Mouse (Mus musculus): ENCODE measurements around the gene Gm8439.
"Not testable (repeated sequence)": the region's sequence is repeated elsewhere in the genome, so short reads cannot be mapped to it uniquely, and the experiment has no call there.

The Gm8439 gene

DNA sequence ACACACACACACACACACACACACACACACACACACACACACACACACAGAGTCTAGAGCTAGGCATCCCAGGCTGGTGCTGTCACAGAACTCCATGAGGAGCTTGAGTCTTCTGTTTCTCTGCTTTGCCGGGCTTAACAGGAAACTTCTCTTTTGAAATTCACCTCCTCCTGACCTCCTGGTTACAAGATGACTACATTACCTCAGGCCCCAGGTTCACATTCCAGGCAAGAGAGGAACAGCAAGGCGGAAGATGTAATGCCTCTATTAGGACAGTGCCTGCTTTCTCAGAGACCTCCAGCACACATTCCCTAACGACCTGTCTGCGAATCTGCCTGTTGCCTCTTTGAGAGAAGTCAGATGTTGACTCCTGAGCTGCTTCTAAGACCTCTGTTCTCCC is at the start of gene Gm8439:
Gene Gm8439 (plus strand): TSS at position 301 of the 400 bp plus-strand sequence.
- no peak for DNase-seq (ENCODE audit: low spot score)

DNA sequence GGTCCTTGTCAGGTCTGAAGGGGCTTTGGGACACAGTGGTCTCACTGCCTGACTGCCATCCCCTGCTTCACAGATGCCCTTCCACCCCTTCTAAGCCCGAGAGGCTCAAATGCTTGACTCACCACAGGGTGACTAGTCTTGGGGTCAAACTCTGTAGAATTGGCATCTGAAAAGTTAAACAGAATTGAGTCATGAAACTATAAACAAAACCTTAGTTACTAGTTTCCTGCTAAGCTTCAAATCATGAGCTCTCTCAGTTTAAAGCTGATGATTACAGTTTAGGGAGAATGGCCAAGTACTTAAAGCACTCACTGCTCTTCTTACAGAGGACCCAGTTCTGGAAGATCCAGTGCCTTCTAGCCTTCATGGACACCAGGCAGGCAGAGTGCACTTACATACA is 43.6 kb upstream of the Gm8439 start:
- DNase-seq (ENCODE audit: low spot score) = no peak

DNA sequence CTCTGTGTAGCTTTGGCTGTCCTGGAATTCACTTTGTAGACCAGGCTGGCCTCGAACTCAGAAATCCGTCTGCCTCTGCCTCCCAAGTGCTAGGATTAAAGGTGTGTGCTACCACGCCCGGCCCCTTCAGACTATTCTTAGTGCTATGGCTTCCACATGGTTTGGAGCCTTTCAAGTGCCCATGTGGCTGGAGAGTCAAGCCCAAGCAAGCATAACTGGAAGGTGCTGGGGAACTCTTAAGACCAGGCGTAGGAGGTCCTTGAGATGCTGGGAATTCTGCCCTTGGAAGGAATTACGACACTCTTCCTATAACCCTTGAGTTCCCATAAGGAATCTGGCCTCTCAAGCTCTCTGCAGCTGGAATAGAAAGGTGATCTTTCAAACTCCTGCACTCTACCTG is 32.0 kb upstream of the Gm8439 start:
- DNase-seq (ENCODE audit: low spot score) = no peak

DNA sequence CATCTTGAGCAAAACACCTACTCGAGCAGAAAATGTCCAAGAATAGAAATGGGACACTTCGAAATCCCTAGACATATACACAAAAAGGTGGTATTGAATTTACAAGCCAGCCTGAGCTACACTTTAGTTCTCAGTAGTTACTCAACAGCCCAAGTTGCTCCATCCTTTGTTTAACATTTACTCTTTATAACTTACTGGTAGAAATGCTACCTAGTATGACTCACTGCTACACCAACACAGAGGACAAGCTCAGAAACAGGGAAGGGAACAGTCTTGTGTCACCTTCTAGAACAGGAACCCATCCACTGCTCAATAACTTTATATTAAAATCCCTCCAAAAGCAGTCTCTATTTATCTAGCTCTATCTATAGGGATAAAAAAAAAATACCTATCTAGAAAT is 22.8 kb upstream of the Gm8439 start:
- no peak for DNase-seq (ENCODE audit: low spot score)

DNA sequence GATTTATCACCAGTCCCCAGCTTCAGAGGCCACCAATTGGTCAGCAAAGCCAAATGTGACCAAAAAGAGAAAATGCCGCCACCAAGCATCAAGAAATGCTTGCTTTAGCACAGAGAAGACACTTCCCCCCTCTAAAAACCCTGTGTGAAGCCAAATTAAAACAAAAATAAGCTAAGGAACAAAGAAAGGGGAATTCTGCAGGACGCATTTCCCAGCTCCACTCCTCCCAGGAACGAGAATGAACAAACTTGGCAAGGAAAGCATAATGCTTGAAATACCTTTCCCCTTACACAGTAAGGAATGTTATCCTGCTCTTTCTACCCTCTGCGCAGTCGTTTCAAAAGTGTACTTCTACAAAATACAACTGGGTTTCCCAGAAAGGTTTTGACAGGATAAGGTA is 20.5 kb upstream of the Gm8439 start:
- DNase-seq (ENCODE audit: low spot score) = no peak

DNA sequence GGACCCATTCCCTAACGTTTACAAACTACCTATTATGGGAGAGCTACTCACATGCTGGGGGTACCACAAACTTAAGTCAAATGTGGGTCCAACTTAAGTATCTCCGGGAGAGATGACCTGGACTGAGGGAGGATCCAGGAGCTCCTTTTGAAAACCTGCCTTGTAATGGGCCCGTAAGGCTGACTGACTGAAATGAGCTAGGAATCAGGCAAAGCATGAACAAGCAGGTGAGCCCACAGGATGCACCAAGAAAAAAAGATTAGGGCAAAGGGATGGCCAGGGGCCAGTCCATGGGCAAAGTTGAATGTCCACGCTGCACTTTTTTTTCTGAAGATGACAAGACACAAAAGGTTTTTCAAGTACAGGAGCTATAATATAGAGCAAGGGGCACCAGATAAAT is 19.5 kb upstream of the Gm8439 start:
- no peak for DNase-seq (ENCODE audit: low spot score)

DNA sequence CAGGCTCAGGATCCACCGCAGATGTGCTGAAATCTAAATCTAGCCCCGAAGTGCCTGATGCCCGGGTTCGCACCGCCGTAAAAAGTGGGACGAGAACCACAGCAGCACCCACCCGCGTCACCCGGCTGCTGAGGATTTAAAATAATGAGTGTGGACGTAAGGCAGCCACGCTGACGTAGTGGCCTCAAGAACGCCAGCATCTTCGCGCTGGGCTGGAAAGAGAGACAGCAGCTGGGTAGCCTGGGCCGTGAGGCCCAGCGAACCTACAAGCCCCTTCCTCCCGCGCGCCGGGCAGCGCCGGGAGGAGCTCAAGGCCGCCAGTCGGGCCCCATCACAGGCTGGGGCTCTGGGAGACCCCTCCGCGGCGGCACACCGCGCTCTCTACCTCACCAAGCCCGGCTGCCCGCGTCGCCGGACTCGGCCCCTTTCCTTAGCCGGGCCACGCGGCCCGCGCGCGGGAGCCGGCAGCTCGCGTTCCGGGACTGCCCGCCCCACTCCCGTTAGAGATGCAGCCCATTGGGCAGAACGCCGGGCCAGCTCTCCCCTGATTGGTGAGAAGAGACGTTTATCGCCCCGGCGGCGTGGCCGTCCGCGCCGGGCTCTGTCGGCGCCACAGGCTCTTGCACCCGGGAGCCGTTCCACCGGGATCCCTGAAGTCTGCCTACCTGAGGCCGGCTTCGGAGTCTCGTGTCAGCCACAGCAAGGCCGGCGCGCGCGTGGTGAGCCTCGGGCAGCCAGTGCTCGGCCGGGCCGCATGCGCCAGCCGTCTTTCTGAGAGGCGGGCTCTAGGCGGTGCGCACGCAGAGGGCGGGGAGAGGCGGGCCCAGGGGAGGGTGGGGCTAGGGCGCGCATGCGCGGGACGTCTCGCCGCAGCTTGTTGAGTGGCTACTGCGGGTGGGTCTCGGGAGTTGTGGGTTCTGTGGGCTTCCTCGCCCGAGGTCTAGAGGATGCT is 18.8 kb upstream of the Gm8439 start, which contains the start of gene Ctps:
Gene Ctps (minus strand): TSS at position 791 of the 952 bp plus-strand sequence.
- DNase-seq (ENCODE audit: low spot score) = peak; percentile 89

DNA sequence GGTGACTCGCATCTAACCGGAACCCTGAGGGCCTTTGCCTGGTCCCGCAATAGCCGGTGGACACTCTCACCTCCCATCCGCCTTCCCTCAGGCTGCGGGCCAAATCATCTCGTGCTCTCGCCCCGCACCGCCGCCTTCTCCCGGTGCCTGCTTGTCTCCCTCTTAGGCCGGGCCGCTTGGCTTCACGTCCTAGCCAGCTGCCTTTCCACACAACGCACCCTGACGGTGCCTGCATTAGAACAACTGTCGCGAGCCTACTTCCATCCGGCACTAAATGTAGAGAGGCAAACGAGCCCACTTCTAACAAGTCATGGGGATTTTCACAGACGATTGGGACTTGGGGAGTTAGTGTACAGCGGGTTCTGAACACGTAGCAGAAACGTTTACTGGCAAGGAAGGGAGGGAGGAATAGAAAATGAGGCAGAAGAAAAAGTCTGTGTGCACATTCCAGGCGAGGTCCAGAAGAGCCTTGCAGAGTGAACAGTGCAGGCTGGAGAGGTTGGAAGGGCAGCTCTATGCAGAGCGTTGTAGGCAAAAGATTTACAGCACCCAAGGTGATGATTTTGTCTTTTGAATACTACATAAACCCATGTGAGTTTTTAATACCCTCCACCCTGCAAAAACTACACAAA is 18.0 kb upstream of the Gm8439 start:
- no peak for DNase-seq (ENCODE audit: low spot score)

DNA sequence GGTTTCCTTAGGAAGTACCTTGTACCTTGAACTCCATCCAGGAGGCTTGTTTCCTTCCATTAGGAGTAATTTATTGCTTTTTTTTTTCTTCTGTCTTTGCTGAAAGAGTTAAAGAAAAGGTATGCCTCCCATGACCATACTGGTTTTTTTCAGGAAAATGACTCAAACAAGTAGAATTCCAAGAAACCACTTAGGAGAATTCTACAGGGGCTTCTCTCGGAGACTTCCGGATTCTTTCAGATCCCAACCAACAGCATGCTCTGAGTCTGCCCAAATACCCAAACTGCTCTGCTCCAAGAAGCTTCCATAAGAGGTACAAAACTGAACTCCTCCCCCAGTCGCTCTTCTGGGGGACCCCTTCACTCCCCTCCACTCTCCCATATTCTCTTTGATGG is 17.5 kb upstream of the Gm8439 start:
- DNase-seq (ENCODE audit: low spot score) = no peak

DNA sequence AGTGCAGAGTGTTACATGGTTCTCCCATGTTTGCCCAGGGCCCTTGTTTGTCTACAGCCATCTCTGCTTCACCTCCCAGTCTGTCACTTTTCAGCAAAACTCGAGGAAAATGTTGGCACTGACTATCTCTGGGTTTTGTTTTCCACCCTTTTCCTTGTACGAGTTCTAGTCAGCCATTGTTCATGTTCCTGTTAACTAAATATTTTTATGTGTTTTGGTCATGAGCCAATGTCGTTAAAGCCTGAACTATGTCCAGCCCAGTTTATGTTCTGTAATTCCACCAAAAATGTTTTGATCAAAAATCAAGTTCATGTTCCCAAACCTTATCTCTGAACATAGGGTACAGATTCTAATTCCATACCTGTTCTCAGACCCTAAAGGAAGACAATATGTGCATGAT is 16.9 kb upstream of the Gm8439 start:
- DNase-seq (ENCODE audit: low spot score) = no peak

DNA sequence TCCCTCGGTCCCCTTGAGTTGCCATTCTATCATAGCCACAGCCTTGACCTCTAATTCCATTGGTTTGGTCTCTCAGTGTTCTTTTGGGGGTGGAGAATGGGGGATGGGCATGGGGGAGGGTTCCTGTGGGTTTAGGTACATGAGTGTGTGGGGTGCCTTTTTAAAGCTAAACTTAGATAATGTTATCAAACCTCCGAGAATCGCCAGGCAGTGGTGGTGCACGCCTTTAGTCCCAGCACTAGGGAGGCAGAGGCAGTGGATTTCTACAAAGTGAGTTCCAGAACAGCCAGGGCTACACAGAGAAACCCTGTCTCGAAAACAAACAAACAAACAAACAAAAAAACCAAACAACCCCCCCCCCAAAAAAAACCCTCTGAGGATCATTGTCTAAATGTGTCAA is 7.7 kb upstream of the Gm8439 start:
- no peak for DNase-seq (ENCODE audit: low spot score)

DNA sequence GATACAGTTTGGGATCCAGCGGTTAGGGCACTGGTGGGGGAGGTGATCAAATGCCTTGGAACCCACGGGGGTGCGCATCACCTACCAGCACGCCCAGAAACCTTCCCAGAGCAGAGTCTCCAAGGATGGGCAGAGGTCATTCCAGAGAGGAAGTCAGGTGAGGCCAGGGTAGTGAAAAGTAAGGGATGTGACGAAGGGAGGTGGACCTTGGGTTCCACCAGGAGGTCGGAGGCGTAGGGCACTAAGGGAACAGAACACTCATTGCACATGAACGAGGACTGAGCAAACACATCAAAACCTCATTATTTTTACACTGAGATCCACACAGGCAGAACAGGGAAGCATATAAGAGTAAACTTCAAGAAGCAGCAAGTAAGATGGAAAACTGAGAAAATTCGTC is 6.8 kb upstream of the Gm8439 start:
- no peak for DNase-seq (ENCODE audit: low spot score)

DNA sequence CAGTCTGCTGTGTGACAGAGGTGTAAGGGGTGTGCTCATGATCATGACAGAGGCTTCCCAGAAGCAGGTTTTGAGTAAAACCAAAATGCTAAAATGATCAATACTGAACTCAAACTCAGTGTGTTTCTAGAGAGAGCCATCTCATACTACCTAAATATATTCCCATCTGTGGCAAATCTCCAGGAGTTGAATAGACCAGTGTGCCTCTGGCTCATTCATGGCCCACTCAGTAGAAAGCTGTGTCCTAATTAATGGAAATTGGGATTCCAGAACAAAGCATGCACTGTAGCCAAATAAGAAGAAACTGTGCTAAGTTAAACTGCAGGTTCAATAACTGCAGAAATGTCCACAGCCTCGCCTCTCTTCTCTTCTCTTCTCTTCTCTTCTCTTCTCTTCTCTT is 1.6 kb upstream of the Gm8439 start:
- DNase-seq (ENCODE audit: low spot score) = no peak

DNA sequence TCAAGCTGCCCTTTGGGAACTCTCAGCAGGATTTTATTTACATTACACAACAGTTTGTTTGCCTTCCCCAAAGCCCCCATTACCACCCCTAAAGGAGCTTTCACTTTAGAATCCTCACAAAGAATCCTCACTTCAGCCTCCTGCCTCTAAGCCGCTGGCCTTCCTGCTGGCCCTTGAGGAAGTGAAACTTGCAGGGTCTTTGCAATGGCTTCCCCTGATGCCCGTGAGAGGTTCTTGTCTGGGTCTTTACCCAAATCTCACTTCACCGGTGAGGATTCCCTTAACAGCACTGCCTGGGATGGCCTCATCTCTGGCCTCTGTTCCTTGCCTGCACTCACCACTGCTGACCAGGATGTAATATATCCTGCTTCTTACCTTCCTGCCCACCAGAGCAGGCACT is 525 bp downstream of the Gm8439 start:
- no peak for DNase-seq (ENCODE audit: low spot score)

DNA sequence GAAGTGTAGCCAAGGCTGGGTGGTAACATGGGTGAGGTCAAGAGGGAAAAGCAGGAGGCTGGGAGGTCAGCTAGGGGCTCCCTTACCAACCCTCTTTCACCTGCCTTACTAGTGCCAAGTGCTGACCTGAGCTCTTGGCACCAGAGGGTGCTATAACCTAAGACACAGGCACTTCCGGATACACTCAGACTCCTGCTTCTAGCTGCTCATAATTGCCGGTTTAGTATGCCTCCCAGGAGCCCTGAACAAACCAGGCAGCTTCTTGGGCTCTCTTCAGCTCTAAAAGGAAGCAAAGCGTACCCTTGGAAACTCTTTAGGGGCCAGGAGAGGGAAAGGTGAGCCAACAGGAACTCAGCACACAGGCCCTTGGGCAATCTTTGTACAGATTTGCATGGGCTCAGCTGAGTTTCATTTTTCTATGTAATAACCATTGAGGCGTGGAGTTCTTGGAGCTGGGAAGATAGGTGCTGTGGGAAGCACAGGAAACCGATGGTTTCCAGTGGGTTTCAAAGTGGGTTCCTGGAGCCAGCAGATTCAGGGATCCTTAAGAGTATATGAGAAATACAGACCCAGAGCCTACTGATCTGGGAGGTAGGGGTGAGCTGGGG is 1.4 kb downstream of the Gm8439 start:
- DNase-seq (ENCODE audit: low spot score) = no peak

DNA sequence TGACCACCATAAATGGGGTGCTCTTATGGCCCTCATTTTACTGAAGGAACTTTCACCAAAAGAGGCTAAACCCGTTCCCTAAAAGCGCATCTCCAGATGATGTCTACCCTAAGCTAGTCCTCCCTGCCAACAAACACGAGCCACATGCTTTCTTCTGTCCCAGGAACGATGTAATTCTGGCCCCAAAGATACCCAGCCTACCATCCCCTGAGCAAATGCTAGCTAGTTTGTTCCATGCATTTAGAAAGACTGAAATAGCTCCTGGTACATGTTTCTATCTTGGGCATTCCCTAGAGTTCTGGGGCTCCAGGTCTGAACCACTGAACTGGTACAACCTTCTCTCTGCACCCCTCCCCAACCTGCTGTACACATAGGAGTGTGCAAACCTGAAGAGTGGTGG is 2.4 kb downstream of the Gm8439 start:
- DNase-seq (ENCODE audit: low spot score) = no peak

DNA sequence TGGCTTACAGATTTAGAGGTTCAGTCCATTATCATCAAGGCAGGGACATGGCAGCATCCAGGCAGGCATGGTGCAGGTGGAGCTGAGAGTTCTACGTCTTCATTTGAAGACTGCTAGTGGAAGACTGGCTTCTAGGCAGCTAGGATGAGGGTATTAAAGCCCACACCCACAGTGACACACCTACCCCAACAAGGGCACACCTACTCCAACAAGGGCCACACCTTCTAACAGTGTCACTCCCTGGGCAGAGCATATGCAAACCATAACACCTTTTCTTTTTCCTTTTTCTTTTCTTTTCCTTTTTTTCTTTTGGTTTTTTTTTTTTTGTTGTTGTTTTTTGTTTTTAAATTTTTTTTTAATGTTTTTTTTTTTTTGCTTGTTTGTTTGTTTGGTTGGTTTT is 7.7 kb downstream of the Gm8439 start:
- DNase-seq (ENCODE audit: low spot score) = not testable (repeated sequence)

DNA sequence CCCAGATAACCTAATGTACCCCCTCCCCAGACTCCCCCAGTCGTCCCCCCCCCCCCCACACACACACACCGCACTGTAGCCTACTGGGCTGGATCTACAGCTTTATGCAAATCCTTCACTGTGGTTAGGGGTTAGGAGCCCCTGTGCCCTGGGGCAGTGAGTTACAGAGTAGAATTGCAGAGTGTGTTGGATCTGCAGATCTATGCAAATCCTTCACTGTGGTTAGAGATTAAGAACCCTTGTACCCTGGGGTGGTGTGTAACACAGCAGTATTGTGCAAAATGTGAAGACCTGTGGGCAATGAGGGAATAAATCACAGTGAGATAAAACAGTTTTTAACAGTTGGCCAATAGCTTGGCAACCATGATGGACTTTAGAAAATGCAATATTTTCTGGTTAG is 10.4 kb downstream of the Gm8439 start:
- DNase-seq (ENCODE audit: low spot score) = no peak

DNA sequence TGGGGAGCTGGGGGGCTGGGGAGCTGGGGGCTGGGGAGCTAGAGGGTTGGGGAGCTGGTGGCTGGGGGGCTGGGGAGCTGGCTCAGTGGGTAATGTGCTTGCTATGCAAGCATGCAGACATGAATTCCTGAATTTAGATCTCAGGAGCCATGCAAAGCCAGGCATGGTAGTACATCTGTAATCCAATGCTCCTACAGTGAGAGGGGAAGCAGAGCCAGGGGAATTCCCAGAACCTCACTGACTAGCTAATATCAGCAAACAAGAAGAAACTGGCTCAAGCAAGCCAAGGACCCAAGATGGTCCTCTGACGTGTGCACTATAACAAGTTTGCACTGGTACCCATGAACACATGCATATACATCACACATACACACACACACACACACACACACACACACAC is 13.2 kb downstream of the Gm8439 start:
- DNase-seq (ENCODE audit: low spot score) = no peak

DNA sequence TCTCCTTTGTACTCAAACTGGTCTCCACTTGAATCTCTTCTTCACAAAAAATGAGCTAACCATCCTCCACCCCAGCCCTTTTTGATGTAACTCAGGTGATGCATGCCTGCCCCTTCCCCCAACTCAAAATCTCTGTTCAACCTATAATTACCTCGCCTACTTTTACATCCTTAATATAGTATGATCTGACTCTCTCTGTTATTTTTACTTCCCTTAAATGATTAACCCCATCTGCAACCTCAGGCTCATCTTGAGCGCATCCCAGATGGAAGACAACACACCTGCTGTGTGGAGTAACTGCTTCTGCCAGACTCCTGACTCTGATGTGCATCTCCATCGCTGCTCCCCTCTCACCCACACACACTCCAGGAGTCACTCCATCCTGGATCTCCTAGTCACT is 14.1 kb downstream of the Gm8439 start:
- DNase-seq (ENCODE audit: low spot score) = no peak

DNA sequence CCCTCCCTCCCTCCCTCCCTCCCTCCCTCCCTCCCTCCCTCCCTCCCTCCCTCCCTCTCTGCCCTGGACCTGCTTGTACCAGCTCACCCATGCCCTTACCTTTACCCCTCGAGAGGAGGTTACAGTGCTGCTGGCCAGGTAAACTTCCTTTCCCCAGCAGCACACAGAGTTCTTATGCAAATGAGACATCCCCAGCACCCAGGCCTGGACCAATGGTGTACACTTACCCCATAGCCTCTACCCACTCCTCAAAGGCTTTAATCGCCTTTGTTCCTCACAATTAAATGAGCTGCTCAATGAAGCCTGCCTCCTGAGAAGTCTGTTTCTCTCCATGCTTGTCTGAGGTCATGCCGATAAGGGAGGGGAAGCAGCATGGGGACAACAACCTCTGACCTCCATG is 18.4 kb downstream of the Gm8439 start:
- no peak for DNase-seq (ENCODE audit: low spot score)

DNA sequence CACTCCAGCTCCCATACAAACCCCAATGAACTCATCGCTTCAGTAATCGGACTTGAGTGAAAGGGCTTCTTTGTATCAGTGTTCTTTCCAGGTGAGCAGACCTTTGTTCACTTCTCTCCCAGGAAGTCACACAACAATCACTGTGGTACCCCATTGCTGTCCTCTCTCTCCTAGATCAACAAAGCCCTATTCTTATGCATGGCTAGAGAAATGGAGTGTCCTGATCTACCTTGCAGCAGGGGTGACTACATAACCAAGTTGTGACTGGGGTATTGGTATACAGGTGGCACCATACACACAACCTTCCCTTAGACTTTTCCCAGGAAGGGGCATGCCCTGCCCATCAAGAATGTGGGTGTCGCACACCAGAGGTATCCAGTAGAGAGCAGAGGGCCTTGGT is 22.5 kb downstream of the Gm8439 start:
- DNase-seq (ENCODE audit: low spot score) = no peak

Data from ovary, adult 18-20 months (tissue).